Mouse (Mus musculus) adrenal gland, adult 10 weeks (tissue): Measurements from ENCODE around the gene Nlrp9c. TPM values are rescaled to one million over a fixed set of nuclear protein-coding genes. Genes with fewer than 3 reads are reported as not detected.

ENCODE experiments used
- polyA plus RNA-seq: library from polyadenylated mRNA; stranded (reverse); fragments of 350-450 nt; fragmentation: Illumina TruSeq; extraction: RNeasy Lipid Tissue Mini Kit (QIAGEN cat#74804); gene quantifications from one replicate; pipeline ENCODE4 v1.2.3, GENCODE M21; 2014; ENCODE audit warnings: low read depth, low replicate concordance

Nlrp9c gene
- not detected for polyA plus RNA-seq

GRCm38 (mm10) chr7:26403600-26403999 is at the start of gene Nlrp9c:
Gene Nlrp9c, minus strand, starts transcription at chr7:26403700.

GRCm38 (mm10) chr7:26434813-26435212 is 31.3 kb upstream of the Nlrp9c start, which contains the start of gene Nlrp4a:
Gene Nlrp4a, plus strand, starts transcription at chr7:26435113.

GRCm38 (mm10) chr7:26306926-26307325 is 96.6 kb downstream of the Nlrp9c start, which contains the start of gene Cyp2a4:
Gene Cyp2a4, plus strand, starts transcription at chr7:26307169.

Other genes starting within 250 kb of the Nlrp9c start
- not detected for gene Cyp2b9, start 230.3 kb downstream of the Nlrp9c start, polyA plus RNA-seq
- not detected for gene Vmn1r184, start 143.4 kb downstream of the Nlrp9c start, polyA plus RNA-seq
- gene Cyp2a4, start 96.5 kb downstream of the Nlrp9c start, polyA plus RNA-seq = not detected
- not detected for gene Nlrp4a, start 31.4 kb upstream of the Nlrp9c start, polyA plus RNA-seq
- gene Nlrp9a, start 131.3 kb upstream of the Nlrp9c start, polyA plus RNA-seq = not detected
- not detected for gene Vmn1r185, start 214.8 kb upstream of the Nlrp9c start, polyA plus RNA-seq